Mouse (Mus musculus): ENCODE results near the gene Clic5. TPM values are rescaled to one million over a fixed set of nuclear protein-coding genes. Genes with fewer than 3 reads are reported as not detected.

Clic5 gene
- polyA plus RNA-seq, 1 experiment, result 2.9 TPM

GRCm38 (mm10) chr17:44259245-44259644 is 70.9 kb downstream of the Clic5 start:
- no peak for DNase-seq (ENCODE audit: extremely low spot score in 1 of 2, low spot score in 1 of 2)

DNA sequence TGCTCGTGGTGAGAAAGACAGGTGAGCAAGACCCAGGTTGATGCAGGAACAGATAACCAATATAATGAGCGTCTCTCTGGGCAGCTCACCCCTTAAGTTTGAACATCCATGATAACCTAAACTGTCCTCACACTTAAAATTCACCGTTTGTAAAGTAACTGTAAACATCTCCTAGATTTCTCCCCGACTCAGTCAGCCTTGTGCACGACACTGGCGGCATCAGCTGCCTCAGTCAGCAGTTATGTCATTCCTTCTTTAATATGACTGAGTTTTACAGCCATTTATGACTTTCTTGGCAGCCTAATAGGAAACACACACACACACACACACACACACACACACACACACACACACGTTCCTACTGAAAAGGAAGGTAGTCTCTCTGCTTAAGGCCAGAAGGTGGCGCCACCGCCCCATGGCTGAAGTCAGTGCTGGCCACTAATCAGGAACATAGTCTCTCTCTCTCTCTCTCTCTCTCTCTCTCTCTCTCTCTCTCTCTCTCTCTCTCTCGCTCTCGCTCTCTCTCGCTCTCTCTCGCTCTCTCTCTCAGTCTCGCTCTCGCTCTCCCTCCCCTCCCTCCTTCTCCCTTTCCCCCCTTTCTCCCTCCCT is 73.3 kb downstream of the Clic5 start:
- peak; percentile 31 to 72 for DNase-seq (ENCODE audit: extremely low spot score in 1 of 2, low spot score in 1 of 2)

DNA sequence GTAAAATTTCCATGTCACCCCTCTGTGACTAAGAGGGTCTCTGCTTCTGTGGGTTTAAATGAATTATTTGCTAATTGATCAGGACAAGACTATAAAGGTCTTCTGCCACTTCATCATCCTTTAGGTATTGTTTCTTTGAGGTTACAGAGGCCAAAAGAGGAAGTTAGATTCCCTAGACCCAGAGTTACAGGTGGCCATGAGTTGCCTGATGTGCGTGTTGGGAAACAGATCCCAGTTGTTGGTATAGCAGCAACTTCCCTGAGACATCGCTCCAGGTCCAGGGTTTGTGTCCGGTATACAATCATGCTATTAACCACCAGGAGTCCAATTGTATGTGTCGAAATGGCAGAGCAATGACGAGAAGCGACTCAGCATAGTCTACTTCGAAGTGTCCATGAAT is 81.7 kb downstream of the Clic5 start:
- no peak for DNase-seq (ENCODE audit: extremely low spot score in 1 of 2, low spot score in 1 of 2)

- no peak for DNase-seq (ENCODE audit: extremely low spot score in 1 of 2, low spot score in 1 of 2)
Measured at GRCm38 (mm10) chr17:44271426-44271825, 83.0 kb downstream of the Clic5 start.

GRCm38 (mm10) chr17:44274804-44275203 is 86.4 kb downstream of the Clic5 start:
- no peak for DNase-seq (ENCODE audit: extremely low spot score in 1 of 2, low spot score in 1 of 2)

- DNase-seq (ENCODE audit: extremely low spot score in 1 of 2, low spot score in 1 of 2), result no peak
Measured at GRCm38 (mm10) chr17:44288320-44288719, 99.9 kb downstream of the Clic5 start.

- DNase-seq (ENCODE audit: extremely low spot score in 1 of 2, low spot score in 1 of 2), result no peak
Measured at GRCm38 (mm10) chr17:44297221-44297620, 108.8 kb downstream of the Clic5 start.

DNA sequence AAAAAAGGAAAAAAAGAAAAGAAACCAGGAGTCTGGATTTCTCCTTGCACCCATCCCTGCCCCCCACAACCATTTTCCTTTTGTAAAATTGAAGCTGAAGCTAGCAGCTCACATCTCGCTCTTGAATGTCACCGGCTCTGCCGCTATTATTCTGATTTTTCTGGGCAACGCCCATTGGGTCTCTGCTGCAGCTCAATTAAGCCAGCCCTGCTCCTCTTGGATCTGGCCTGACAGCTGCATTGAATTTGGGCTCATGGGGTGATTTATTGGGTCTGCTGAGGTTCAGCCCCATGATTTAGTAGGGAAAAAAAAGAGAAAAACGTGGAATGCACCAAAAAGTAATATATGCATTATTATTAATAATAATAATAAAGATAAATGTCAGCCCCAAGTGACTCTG is 111.9 kb downstream of the Clic5 start:
- no peak for DNase-seq (ENCODE audit: extremely low spot score in 1 of 2, low spot score in 1 of 2)

GRCm38 (mm10) chr17:44300723-44301122 is 112.3 kb downstream of the Clic5 start:
- DNase-seq (ENCODE audit: extremely low spot score in 1 of 2, low spot score in 1 of 2), result no peak

GRCm38 (mm10) chr17:44301224-44301811 is 112.9 kb downstream of the Clic5 start:
- DNase-seq (ENCODE audit: extremely low spot score in 1 of 2, low spot score in 1 of 2), result no peak

DNA sequence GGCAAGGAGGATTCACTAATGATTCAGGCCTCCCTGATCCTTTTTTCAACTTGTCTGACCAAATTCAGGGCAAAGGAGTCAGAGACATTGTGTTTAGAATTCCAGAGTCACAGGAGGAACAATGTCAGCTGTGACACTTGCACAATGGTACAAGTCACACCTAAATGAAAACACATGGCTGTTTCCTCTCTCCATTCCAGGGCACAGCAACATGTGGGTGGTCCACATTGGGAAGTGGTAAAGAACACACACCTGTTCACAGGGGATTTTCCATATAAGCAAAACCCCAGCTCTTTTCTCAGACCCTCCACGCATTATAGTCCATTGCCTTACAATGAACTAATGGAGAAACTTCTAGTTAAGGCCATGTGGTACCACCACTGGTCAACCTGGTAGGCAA is 115.7 kb downstream of the Clic5 start:
- DNase-seq (ENCODE audit: extremely low spot score in 1 of 2, low spot score in 1 of 2), result no peak

DNA sequence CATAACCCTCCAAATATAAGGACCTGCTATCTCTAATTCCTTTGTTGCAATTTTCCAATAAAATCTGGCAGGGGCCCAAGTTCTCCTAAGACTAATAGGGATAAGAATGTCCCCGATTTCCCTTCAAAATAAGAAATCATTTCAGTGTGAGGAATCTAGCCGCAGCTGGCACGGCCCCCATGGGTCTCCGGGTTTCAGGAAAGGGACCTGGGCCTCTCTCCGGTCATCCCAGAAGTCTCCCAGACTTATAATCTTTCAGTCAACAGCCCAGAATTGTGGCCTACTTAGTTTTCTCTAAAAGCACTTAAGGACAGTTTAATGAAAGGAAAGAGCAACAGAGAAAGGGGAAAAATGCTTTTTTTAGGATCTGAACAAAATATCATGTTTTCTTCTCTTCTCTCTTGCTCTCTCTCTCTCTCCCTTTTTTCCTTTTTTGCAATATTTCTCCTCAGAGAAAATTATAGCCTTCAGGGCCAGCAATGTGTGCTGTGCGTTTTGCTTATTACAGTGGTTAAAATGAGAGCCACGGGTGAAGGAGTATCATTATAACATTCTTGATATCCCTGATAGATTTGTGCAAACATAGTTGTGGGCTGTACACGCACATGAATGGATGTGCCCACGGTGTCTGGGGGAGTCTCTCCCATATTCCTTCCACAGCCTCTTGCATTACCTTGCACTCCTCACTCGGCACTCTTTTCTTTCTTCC is 121.7 kb downstream of the Clic5 start:
- DNase-seq (ENCODE audit: extremely low spot score in 1 of 2, low spot score in 1 of 2), result no peak

DNA sequence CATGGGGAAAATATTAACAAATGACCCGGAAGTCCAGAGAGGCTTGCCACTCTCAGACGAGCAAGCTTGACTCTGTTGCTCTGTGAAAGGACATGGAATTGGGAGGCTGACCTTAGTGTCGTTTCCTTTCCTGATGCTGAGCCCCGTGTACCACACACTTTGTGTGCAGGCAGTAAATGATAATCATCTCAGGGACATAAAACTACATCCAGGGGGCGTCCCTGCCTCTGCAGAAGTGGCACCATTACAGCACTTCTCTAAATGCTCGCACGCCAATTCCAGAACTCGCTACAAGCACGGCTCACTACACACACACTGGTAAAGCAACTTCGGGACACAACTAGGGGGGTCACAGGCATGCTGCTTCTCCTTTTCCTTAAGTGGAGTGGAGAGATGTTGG is 136.9 kb downstream of the Clic5 start:
- no peak for DNase-seq (ENCODE audit: extremely low spot score in 1 of 2, low spot score in 1 of 2)

DNA sequence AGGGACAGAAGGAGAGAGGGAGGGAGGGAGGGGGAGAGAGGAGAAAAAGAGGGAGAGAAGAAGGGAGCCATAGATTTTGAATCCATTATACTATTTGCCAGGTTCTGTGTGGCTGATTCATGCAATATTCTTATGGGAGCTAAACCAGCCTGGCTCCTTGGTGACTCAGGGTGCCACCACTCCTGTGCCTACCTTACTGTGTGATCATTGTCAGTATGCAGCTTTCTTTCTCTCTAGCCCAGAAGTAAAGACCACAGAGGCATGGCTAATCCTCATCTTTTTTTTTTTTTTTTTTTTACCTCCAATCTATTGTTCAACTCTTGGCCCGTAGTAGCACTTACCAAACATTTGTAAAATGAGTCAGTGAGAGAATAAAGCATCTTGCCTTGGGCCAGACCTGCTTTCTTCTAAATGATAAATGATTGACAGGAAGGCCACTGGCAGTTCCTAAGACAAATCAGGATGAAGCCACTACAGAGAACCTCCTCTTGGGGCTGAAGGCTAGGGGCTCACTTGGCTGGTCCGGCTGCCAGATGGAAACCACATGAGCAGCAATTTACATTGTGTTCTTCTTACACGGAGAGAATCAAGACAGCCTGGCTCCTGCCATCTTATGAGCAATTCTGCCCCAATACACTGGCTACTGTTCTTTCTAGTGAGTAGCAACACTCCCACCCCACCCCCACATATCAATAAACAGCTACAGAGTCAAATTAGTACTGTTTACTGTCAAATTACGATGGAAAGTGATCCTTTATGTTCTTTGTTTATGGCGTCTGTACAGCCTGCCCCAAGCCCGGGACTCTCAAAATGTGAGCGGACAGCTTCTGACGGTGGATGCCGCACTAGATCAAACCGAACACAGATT is 139.1 kb downstream of the Clic5 start:
- DNase-seq (ENCODE audit: extremely low spot score in 1 of 2, low spot score in 1 of 2), result no peak

DNA sequence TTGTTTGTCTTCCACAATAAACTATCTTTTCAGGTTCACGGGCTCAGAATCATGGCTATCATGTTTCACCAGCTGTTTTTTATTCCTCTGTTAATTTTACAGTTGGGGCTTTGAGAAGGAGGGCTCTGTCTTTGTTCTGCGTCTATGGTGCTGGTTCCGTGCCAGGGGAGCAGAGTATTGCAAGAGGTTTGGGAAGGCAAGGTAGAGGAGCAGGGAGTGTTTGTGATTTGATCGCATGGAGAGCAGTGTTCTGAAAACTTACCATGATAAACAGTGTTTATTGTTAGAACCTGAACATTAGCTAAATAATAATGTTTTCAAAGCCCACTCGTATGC is 139.7 kb downstream of the Clic5 start:
- DNase-seq (ENCODE audit: extremely low spot score in 1 of 2, low spot score in 1 of 2), result no peak

Other genes starting within 250 kb of the Clic5 start
- 180 and 181 TPM in 2 replicates for gene Enpp5, start 109.8 kb upstream of the Clic5 start, polyA plus RNA-seq (2012; rRNA removed)
- 10.7 and 13.1 TPM in 2 replicates for gene Enpp4, start 82.8 kb upstream of the Clic5 start, polyA plus RNA-seq (2012; rRNA removed)

Data from frontal cortex, adult 2 months (tissue).